Mouse (Mus musculus): ENCODE measurements at regions not wholly inside any gene's neighbourhood (a gene's known extent, or its start where the extent isn't known, plus 50 kb on each side); places are given as distances from the start of the nearest gene placed in this dataset.

- no peaks in the 10 kb centered on the region for H3K36me3 ChIP-seq
- no peaks in the 10 kb centered on the region for H3K27me3 ChIP-seq (replicated peaks)
- 83% methylated on average over 4 of the region's 4 CpGs for WGBS
- no peaks in the 10 kb centered on the region for H3K4me1 ChIP-seq
- no peak for ATAC-seq (ENCODE audit: low FRiP score, low read depth)
- H3K4me3 ChIP-seq, result no peak overlapping the region
- no peak overlapping the region for H3K9ac ChIP-seq
- no peaks in the 10 kb centered on the region for H3K9me3 ChIP-seq
- no peak overlapping the region for H3K27ac ChIP-seq
- H3K4me2 ChIP-seq (replicated peaks), result no peak overlapping the region
Measured at GRCm38 (mm10) chr13:15950143-15950542, 61.5 kb upstream of the Inhba start.

- no peaks in the 10 kb centered on the region for H3K36me3 ChIP-seq
- no peaks in the 10 kb centered on the region for H3K4me1 ChIP-seq
- no peak for ATAC-seq (ENCODE audit: low FRiP score, low read depth)
- WGBS, result 74% methylated on average over 3 of the region's 3 CpGs
- no peaks in the 10 kb centered on the region for H3K27me3 ChIP-seq (replicated peaks)
- H3K4me2 ChIP-seq (replicated peaks), result no peak overlapping the region
- no peak overlapping the region for H3K9ac ChIP-seq
- no peak overlapping the region for H3K4me3 ChIP-seq
- no peaks in the 10 kb centered on the region for H3K9me3 ChIP-seq
- H3K27ac ChIP-seq, result no peak overlapping the region
Measured at GRCm38 (mm10) chr13:15950885-15951610, 60.6 kb upstream of the Inhba start.

All from neural tube, embryonic 12.5 days (tissue).